Mouse (Mus musculus) myocyte (in vitro differentiated cells): ENCODE measurements around the gene Mfn2. TPM values are rescaled to one million over a fixed set of nuclear protein-coding genes. Genes with fewer than 3 reads are reported as not detected.

Source experiments
- polyA plus RNA-seq: library from polyadenylated mRNA; unstranded; fragments of >200 nt; fragmentation: generic; extraction: Trizol; gene quantifications from one replicate; pipeline ENCODE4 v1.2.1, GENCODE M21; 2012; ENCODE audit warnings: missing spikeins

Gene Mfn2
- polyA plus RNA-seq, 1 experiment: 75.8 TPM

Other genes starting within 250 kb of the Mfn2 start
- not detected for gene Zfp534, start 202.2 kb downstream of the Mfn2 start, polyA plus RNA-seq
- 0.01 TPM for gene Zfp984, start 94.9 kb downstream of the Mfn2 start, polyA plus RNA-seq
- 0.66 TPM for gene Zfp933, start 56.3 kb downstream of the Mfn2 start, polyA plus RNA-seq
- gene Miip, start 35.9 kb downstream of the Mfn2 start, polyA plus RNA-seq: 11.0 TPM
- 3.7 TPM for gene Fv1, start 35.7 kb downstream of the Mfn2 start, polyA plus RNA-seq
- 77.2 TPM for gene Plod1, start 32.1 kb upstream of the Mfn2 start, polyA plus RNA-seq
- 49.9 TPM for gene 2510039O18Rik, start 36.2 kb upstream of the Mfn2 start, polyA plus RNA-seq
- gene Nppb, start 81.1 kb upstream of the Mfn2 start, polyA plus RNA-seq: 0.26 TPM
- gene Nppa, start 96.0 kb upstream of the Mfn2 start, polyA plus RNA-seq: not detected
- gene Clcn6, start 134.1 kb upstream of the Mfn2 start, polyA plus RNA-seq: 19.6 TPM
- gene Mthfr, start 134.4 kb upstream of the Mfn2 start, polyA plus RNA-seq: 31.8 TPM
- gene Agtrap, start 183.3 kb upstream of the Mfn2 start, polyA plus RNA-seq: 10.9 TPM
- gene Mad2l2, start 225.7 kb upstream of the Mfn2 start, polyA plus RNA-seq: 31.0 TPM
- gene Draxin, start 226.0 kb upstream of the Mfn2 start, polyA plus RNA-seq: 0.04 TPM
- 89.7 TPM for gene Fbxo6, start 247.4 kb upstream of the Mfn2 start, polyA plus RNA-seq